Mouse (Mus musculus): ENCODE measurements around the gene Lyrm2. TPM values are rescaled to one million over a fixed set of nuclear protein-coding genes. Genes with fewer than 3 reads are reported as not detected.
A peak's percentile ranks its signal among the peaks of the same experiment; 100 is the strongest.

Lyrm2 gene
- total and polyA plus RNA-seq, 2 experiments = 5.9 to 46.9 TPM

DNA sequence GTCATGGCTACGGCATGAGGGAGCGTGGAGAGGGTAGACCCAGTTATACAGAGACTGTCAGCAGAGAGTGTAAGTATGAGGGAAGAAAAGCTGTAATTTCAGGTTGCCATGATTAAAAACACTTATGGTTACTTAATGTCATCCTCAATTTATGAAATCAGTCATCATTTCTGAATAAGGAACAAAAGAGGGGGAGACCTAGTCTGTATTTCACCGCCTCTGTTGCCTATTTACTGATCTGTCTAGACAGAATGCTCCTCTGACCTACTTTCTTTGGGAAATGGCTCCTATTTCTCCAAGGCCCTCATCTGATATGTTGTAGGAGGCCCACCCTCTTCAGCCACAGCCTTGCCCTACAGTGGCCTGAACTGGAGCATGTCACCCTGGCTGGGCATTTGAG, 20.6 kb downstream of the Lyrm2 start:
- Histone ChIP-seq H3K79me2 (ENCODE audit: control insufficient read depth, insufficient read depth, low read length) (no peaks in the 10 kb centered on the region), H3K4me3 (ENCODE audit: insufficient read depth, low read depth, low read length) (no peak overlapping the region), H3K9ac (ENCODE audit: low read depth, low read length) (no peak overlapping the region), H3K36me3 (ENCODE audit: control insufficient read depth, insufficient read depth, low read length) (no peaks in the 10 kb centered on the region), H3K27me3 (ENCODE audit: control insufficient read depth, insufficient read depth, low read length) (no peaks in the 10 kb centered on the region), H3K27ac (replicated peaks; ENCODE audit: insufficient read depth, low read depth, low read length) (no peak overlapping the region), H3K4me1 (ENCODE audit: control insufficient read depth, insufficient read depth, low read length) (no peaks in the 10 kb centered on the region)
- DNase-seq (ENCODE audit: extremely low read depth, low read depth, low spot score) = no peak
- WGBS = 93% methylated on average over 3 of the region's 3 CpGs
- TF ChIP-seq POLR2A (IDR thresholded peaks at IDR 0.05; ENCODE audit: extremely low read depth, insufficient read depth, low read length) = no peak
- no peak for TF ChIP-seq CTCF (IDR thresholded peaks at IDR 0.05; ENCODE audit: low read depth, low read length)

DNA sequence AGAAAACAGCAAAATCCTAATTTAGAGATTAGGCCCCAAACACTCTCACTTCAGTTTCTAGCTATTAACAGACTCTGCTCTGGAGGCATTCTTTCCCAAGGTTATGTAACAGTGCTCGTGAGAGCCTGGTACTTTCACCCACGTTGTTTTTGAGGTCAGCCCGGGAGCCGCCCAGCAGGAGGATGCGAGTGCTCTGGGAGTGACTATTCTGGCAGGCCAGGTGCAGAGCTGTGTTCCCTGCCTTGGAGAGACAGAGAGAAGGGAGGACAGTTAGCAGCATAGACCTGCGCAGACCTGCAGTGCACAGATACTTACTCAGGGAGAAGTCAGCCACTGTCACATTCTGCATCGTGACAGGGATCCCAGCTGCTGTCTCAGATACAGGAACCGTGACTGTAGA, 24.2 kb downstream of the Lyrm2 start:
- Histone ChIP-seq H3K4me1 (ENCODE audit: control insufficient read depth, insufficient read depth, low read length) (no peaks in the 10 kb centered on the region), H3K9ac (ENCODE audit: low read depth, low read length) (no peak overlapping the region), H3K79me2 (ENCODE audit: control insufficient read depth, insufficient read depth, low read length) (no peaks in the 10 kb centered on the region), H3K4me3 (ENCODE audit: insufficient read depth, low read depth, low read length) (no peak overlapping the region), H3K27me3 (ENCODE audit: control insufficient read depth, insufficient read depth, low read length) (no peaks in the 10 kb centered on the region), H3K36me3 (ENCODE audit: control insufficient read depth, insufficient read depth, low read length) (no peaks in the 10 kb centered on the region), H3K27ac (replicated peaks; ENCODE audit: insufficient read depth, low read depth, low read length) (no peak overlapping the region)
- WGBS = 52% methylated on average over 8 of the region's 8 CpGs
- TF ChIP-seq CTCF (IDR thresholded peaks at IDR 0.05; ENCODE audit: low read depth, low read length) (no peak), POLR2A (IDR thresholded peaks at IDR 0.05; ENCODE audit: extremely low read depth, insufficient read depth, low read length) (no peak)
- DNase-seq (ENCODE audit: extremely low read depth, low read depth, low spot score) = no peak

DNA sequence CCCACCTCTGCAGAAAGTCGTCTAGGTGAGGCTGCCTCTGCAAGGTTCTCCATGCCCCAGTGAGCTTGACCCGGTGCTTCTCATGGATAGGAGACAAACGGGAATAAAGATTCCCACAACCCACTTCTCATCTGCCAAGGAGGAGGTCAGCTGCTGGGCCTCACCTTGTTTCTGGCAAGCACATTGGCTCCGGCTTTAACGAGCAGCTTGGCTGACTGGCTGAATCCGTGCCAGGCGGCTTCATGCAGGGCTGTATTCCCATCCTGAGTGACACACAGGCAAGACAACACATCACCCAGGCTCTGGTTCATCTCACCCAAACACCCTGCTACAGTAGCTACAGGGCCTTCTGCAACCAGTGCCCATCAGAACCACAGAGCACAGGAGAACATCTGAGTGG, 26.9 kb downstream of the Lyrm2 start:
- 78% methylated on average over 7 of the region's 7 CpGs for WGBS
- H3K9ac ChIP-seq (ENCODE audit: low read depth, low read length) = no peak overlapping the region

DNA sequence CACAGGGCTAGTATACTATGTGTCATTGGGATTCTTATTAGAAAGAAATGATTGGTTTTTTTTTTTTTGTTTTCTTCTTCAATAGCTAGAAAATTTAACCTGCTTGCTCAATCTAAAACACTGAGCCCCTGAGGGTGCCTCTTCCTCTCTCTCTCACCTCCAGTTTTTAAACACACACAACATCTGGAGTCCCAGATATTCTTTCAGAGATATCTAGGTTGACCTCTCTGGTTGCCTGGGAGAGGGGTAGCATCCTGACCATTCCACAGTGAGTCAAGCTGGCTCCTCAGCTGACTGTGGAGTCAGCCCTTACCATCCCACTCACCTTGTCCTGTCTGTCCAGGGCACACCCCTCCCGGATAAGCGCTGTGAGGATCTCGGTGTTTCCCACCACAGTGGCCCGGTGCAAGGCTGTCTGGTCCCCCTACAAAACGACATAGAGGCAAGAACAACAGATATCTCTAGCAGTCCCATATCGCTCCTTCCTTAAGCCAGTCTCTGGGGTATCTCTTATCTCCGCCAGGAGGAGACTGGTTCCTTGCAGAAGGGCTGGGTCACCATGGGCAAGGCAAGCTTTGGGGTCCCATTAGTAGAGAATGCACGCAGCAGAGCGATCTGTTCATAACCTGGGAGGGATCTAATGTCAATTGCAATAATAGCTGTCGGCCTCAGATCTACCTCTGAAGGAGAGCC, 28.5 kb downstream of the Lyrm2 start:
- no peaks in the 10 kb centered on the region for H3K4me1 ChIP-seq (ENCODE audit: control insufficient read depth, insufficient read depth, low read length)
- no peak overlapping the region for H3K9ac ChIP-seq (ENCODE audit: low read depth, low read length)
- H3K79me2 ChIP-seq (ENCODE audit: control insufficient read depth, insufficient read depth, low read length) = no peaks in the 10 kb centered on the region
- H3K27ac ChIP-seq (replicated peaks; ENCODE audit: insufficient read depth, low read depth, low read length) = no peak overlapping the region
- WGBS = 91% methylated on average over 10 of the region's 10 CpGs
- H3K4me3 ChIP-seq (ENCODE audit: insufficient read depth, low read depth, low read length) = no peak overlapping the region
- no peaks in the 10 kb centered on the region for H3K27me3 ChIP-seq (ENCODE audit: control insufficient read depth, insufficient read depth, low read length)
- no peak for DNase-seq (ENCODE audit: extremely low read depth, low read depth, low spot score)
- TF ChIP-seq CTCF (IDR thresholded peaks at IDR 0.05; ENCODE audit: low read depth, low read length) (no peak), POLR2A (IDR thresholded peaks at IDR 0.05; ENCODE audit: extremely low read depth, insufficient read depth, low read length) (no peak)
- H3K36me3 ChIP-seq (ENCODE audit: control insufficient read depth, insufficient read depth, low read length) = no peaks in the 10 kb centered on the region

More for the DNA sequence above, 26.9 kb downstream of the Lyrm2 start:
- Histone ChIP-seq H3K4me3 (ENCODE audit: insufficient read depth, low read depth, low read length) (no peak overlapping the region), H3K79me2 (ENCODE audit: control insufficient read depth, insufficient read depth, low read length) (no peaks in the 10 kb centered on the region), H3K27me3 (ENCODE audit: control insufficient read depth, insufficient read depth, low read length) (no peaks in the 10 kb centered on the region), H3K4me1 (ENCODE audit: control insufficient read depth, insufficient read depth, low read length) (no peaks in the 10 kb centered on the region), H3K27ac (replicated peaks; ENCODE audit: insufficient read depth, low read depth, low read length) (no peak overlapping the region), H3K36me3 (ENCODE audit: control insufficient read depth, insufficient read depth, low read length) (no peaks in the 10 kb centered on the region)
- no peak for DNase-seq (ENCODE audit: extremely low read depth, low read depth, low spot score)
- TF ChIP-seq CTCF (IDR thresholded peaks at IDR 0.05; ENCODE audit: low read depth, low read length) (no peak), POLR2A (IDR thresholded peaks at IDR 0.05; ENCODE audit: extremely low read depth, insufficient read depth, low read length) (no peak)

- Histone ChIP-seq H3K27ac (replicated peaks; ENCODE audit: insufficient read depth, low read depth, low read length) (no peak overlapping the region), H3K79me2 (ENCODE audit: control insufficient read depth, insufficient read depth, low read length) (no peaks in the 10 kb centered on the region), H3K4me3 (ENCODE audit: insufficient read depth, low read depth, low read length) (no peak overlapping the region), H3K9ac (ENCODE audit: low read depth, low read length) (no peak overlapping the region), H3K36me3 (ENCODE audit: control insufficient read depth, insufficient read depth, low read length) (no peaks in the 10 kb centered on the region), H3K4me1 (ENCODE audit: control insufficient read depth, insufficient read depth, low read length) (no peaks in the 10 kb centered on the region), H3K27me3 (ENCODE audit: control insufficient read depth, insufficient read depth, low read length) (no peaks in the 10 kb centered on the region)
- no peak for DNase-seq (ENCODE audit: extremely low read depth, low read depth, low spot score)
- TF ChIP-seq CTCF (IDR thresholded peaks at IDR 0.05; ENCODE audit: low read depth, low read length) (no peak), POLR2A (IDR thresholded peaks at IDR 0.05; ENCODE audit: extremely low read depth, insufficient read depth, low read length) (no peak)
- 78% methylated on average over 10 of the region's 10 CpGs for WGBS
Observed at GRCm38 (mm10) chr4:32829316-32829715, 29.3 kb downstream of the Lyrm2 start.

GRCm38 (mm10) chr4:32833494-32834282, 33.6 kb downstream of the Lyrm2 start:
- WGBS = 49% methylated on average over 17 of the region's 17 CpGs
- peak; percentile 43 for DNase-seq (ENCODE audit: extremely low read depth, low read depth, low spot score)
- H3K4me3 ChIP-seq (ENCODE audit: insufficient read depth, low read depth, low read length) = no peak overlapping the region; the same call in 1 of the 2 replicates

More at GRCm38 (mm10) chr4:32833494-32834282, 33.6 kb downstream of the Lyrm2 start:
- TF ChIP-seq CTCF (IDR thresholded peaks at IDR 0.05; ENCODE audit: low read depth, low read length) = no peak
- TF ChIP-seq POLR2A (IDR thresholded peaks at IDR 0.05; ENCODE audit: extremely low read depth, insufficient read depth, low read length) = no peak
- no peaks in the 10 kb centered on the region for H3K4me1 ChIP-seq (ENCODE audit: control insufficient read depth, insufficient read depth, low read length)
- no peaks in the 10 kb centered on the region for H3K79me2 ChIP-seq (ENCODE audit: control insufficient read depth, insufficient read depth, low read length)
- no peak overlapping the region for H3K9ac ChIP-seq (ENCODE audit: low read depth, low read length)
- H3K27me3 ChIP-seq (ENCODE audit: control insufficient read depth, insufficient read depth, low read length) = no peaks in the 10 kb centered on the region
- H3K36me3 ChIP-seq (ENCODE audit: control insufficient read depth, insufficient read depth, low read length) = no peaks in the 10 kb centered on the region
- H3K27ac ChIP-seq (replicated peaks; ENCODE audit: insufficient read depth, low read depth, low read length) = no peak overlapping the region
